Mouse (Mus musculus) G1E (cell line): Measurements from ENCODE around the gene Taco1.

Experiments
- CTCF ChIP-seq: IDR thresholded peaks from 2 replicates; pipeline ENCODE4 v1.5.1; 2012; ENCODE audit warnings: low read depth, low read length, inconsistent platforms, mixed read lengths
- GATA1 ChIP-seq: IDR thresholded peaks from 2 replicates; pipeline ENCODE4 v1.6.1; 2012; ENCODE audit warnings: borderline replicate concordance, low read length, inconsistent platforms, mixed read lengths
- GATA2 ChIP-seq: IDR thresholded peaks from 2 replicates; pipeline ENCODE4 v1.6.1; 2012; ENCODE audit warnings: low read depth, low read length, inconsistent platforms, borderline replicate concordance
- POLR2AphosphoS5 ChIP-seq: IDR thresholded peaks from 2 replicates; pipeline ENCODE4 v1.6.1; 2012; ENCODE audit warnings: low read depth, low read length, inconsistent platforms; ENCODE audit not compliant: insufficient replicate concordance

DNA sequence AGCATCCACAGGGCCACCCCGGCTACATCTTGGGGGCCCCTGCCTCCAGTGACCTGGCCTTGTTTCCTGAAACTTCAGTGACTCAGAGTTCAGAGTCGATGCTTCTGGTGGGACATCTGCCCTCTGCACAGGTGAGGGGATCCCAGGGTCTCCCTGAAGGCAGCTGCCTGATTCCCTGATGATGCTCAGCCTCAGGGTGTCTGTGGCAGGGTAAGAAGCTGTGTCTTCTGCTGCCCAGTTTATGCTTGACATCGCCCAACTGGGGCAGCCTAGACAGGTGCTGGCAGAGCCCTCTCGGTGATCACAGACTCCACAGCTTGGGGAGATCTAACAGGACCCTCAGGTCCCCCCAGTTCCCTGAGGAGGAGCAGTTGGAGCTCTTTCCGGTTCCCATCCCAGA lies 38.3 kb upstream of the Taco1 start:
- TF ChIP-seq CTCF: no peak
- TF ChIP-seq GATA1: no peak
- no peak for TF ChIP-seq GATA2
- no peak for TF ChIP-seq POLR2AphosphoS5
